Mouse (Mus musculus) liver, adult 10 weeks (tissue): ENCODE data around the gene Ccl11. TPM values are rescaled to one million over a fixed set of nuclear protein-coding genes. Genes with fewer than 3 reads are reported as not detected.

Experiments
- polyA plus RNA-seq: library from polyadenylated mRNA; stranded (reverse); fragments of 350-450 nt; fragmentation: Illumina TruSeq; extraction: RNeasy Lipid Tissue Mini Kit (QIAGEN cat#74804); gene quantifications from one replicate; pipeline ENCODE4 v1.2.3, GENCODE M21; 2014; ENCODE audit warnings: low read depth, low replicate concordance

Ccl11 gene
- polyA plus RNA-seq, result not detected

GRCm38 (mm10) chr11:82057646-82058045 is at the start of gene Ccl11:
Gene Ccl11, plus strand, starts transcription at chr11:82057823.

GRCm38 (mm10) chr11:82035356-82035755 is 22.3 kb upstream of the Ccl11 start, which contains the start of gene Ccl2:
Gene Ccl2, plus strand, starts transcription at chr11:82035571.

GRCm38 (mm10) chr11:82038535-82038934 is 19.1 kb upstream of the Ccl11 start, which contains the start of gene Gm17268:
Gene Gm17268, minus strand, starts transcription at chr11:82038562.

GRCm38 (mm10) chr11:82045471-82045870 is 12.2 kb upstream of the Ccl11 start, which contains the start of gene Ccl7:
Gene Ccl7, plus strand, starts transcription at chr11:82045712.

GRCm38 (mm10) chr11:82101529-82101928 is 43.9 kb downstream of the Ccl11 start, which contains the start of gene Ccl12:
Gene Ccl12, plus strand, starts transcription at chr11:82101845.

Other genes with a start within 250 kb of the Ccl11 start
- not detected for gene 5530401A14Rik, start 197.2 kb upstream of the Ccl11 start, polyA plus RNA-seq
- gene Asic2, start 89.4 kb upstream of the Ccl11 start, polyA plus RNA-seq, result not detected
- 2.8 TPM for gene Ccl2, start 22.3 kb upstream of the Ccl11 start, polyA plus RNA-seq
- gene Gm17268, start 19.3 kb upstream of the Ccl11 start, polyA plus RNA-seq, result not detected
- gene Ccl7, start 12.1 kb upstream of the Ccl11 start, polyA plus RNA-seq, result not detected
- gene Ccl12, start 44.0 kb downstream of the Ccl11 start, polyA plus RNA-seq, result not detected
- gene Ccl8, start 57.4 kb downstream of the Ccl11 start, polyA plus RNA-seq, result not detected
- not detected for gene Ccl1, start 247.9 kb downstream of the Ccl11 start, polyA plus RNA-seq